Mouse (Mus musculus): ENCODE data around the gene Mmp24. TPM values are rescaled to one million over a fixed set of nuclear protein-coding genes. Genes with fewer than 3 reads are reported as not detected.

Gene Mmp24
- polyA plus RNA-seq (2012; rRNA removed): under 0.01 and 0.01 TPM in 2 replicates

GRCm38 (mm10) chr2:155774927-155775684 lies at the start of gene Mmp24:
Gene Mmp24, plus strand, starts transcription at chr2:155775342.

GRCm38 (mm10) chr2:155729158-155729645 lies 45.9 kb upstream of the Mmp24 start, which contains the start of gene Edem2:
Gene Edem2, minus strand, starts transcription at chr2:155729475.

DNA sequence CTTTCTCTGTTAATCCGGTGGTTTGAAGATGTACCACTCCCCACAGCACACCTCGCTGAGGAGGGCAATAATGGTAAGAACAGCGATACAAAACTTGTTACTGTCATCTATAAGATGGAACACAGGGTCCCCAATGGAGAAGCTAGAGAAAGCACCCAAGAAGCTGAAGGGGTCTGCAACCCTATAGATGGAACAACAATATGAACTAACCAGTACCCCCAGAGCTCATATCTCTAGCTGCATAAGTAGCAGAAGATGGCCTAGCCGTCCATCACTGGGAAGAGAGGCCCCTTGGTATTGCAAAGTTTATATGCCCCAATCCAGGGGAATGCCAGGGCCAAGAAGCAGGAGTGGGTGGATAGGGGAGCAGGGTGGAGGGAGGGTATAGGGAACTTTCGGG lies 39.4 kb upstream of the Mmp24 start, which contains the start of gene Gm17581:
TSS of gene Gm17581 (minus strand) at position 101 of the 400 bp plus-strand sequence.

DNA sequence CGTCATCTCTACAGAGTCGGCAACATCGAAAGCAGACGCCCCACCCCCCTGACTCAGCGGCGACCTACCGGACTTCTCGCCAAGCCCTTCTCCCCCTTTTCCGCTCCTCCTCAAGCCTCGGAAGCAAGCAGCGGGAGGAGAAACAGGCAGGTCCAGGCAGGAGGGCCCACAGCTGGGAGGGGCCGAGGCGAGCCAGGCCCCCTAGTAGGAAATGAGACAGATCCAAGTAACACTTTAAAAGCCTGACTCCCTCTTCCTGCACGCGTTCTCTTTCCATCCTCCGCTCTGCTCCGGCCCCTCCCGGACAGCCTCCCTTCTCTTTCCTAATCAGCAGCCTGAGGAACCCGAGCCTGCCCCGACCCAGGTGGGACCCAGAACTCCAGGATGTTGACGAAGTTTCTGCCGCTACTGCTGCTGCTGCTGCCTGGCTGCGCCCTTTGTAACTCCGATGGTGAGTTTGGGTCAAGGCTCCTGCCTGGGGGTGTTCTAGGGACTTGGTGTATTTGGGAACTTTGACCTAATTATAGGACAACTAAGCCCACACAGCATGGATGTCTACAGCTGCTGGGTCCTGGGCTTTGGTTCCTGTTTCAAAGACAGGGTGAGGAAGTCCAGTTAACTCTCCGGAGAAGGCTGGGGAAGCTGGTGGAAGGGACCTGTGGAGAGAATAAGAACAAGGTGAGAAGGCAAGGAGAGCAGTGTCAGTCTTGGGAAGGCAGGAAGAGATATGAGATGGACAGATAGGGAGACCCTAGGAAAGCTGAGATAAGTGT lies 23.9 kb upstream of the Mmp24 start, which contains the start of gene Procr:
TSS of gene Procr (plus strand) at position 104 of the 773 bp plus-strand sequence.

GRCm38 (mm10) chr2:155819392-155819448 lies 44.1 kb downstream of the Mmp24 start, which contains the start of gene BC029722:
Gene BC029722, minus strand, starts transcription at chr2:155819426.

DNA sequence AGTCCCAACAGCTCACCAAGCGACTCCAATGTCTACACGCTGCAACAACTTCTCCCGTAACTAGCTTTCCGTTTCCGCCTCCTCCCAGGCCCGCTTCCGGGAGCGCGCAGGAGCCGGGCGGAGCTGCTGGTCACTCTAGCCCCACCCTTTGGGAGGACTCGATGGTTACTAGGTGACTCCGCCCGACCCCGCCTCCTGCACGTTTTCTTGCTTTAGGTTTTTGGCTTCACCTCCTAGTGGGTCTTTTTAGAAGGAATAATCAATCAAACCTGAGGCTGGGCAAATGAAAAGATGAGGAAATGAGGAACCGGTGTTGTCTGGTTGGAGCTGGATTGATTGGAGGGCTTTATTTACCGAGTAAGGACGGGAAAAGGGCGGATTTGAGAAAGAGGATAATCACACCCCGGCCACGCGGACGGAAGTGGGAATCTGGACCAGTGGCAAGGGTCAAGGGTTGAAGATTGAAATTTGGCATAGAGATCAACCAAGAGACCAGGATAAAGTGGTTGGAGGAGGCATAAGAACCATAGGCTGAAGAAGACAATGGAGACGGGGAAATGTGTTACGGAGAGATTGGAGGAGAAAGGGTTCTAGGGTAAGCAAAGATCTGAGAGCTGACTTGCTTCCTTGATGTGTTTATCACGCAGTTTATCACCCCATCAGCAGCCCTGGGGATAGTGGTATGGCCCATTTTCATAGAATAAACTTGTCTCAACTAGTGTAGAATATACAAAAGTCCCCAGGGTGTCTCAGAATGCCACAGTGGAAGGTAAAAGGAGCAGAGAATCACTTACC lies 51.7 kb downstream of the Mmp24 start, which contains the start of gene Eif6:
TSS of gene Eif6 (minus strand) at position 296 of the 795 bp plus-strand sequence.

DNA sequence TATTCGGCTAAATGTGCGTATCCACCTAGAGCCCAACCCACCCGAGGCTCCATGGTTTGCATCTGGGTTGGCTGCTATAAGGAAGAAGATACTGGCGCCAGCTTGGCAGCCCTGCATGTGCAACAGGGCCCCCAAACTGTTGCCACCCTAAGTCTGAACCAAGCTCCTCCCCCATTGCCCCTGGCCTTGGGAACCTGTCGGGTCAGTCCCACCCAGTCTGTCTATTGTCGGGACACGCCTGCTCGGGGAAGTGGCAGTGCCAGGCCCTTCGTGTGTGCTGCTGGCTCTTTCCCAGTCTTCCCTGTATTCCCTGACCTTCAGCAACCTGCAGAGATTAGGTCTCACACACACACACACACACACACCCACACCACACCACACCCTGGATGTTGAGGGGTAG lies 59.6 kb downstream of the Mmp24 start, which contains the start of gene Fam83c:
TSS of gene Fam83c (minus strand) at position 123 of the 400 bp plus-strand sequence.

Other genes starting within 250 kb of the Mmp24 start
- 35.3 and 39.8 TPM in 2 replicates for gene Gss, start 182.5 kb upstream of the Mmp24 start, polyA plus RNA-seq (2012; rRNA removed)
- gene Myh7b, start 164.1 kb upstream of the Mmp24 start, polyA plus RNA-seq (2012; rRNA removed): 2.7 and 3.5 TPM in 2 replicates
- gene Trpc4ap, start 83.0 kb upstream of the Mmp24 start, polyA plus RNA-seq (2012; rRNA removed): 34.3 and 36.2 TPM in 2 replicates
- 12.3 and 13.8 TPM in 2 replicates for gene Edem2, start 45.9 kb upstream of the Mmp24 start, polyA plus RNA-seq (2012; rRNA removed)
- gene Gm17581, start 39.5 kb upstream of the Mmp24 start, polyA plus RNA-seq (2012; rRNA removed): not detected in 2 replicates
- 0.86 and 0.93 TPM in 2 replicates for gene Procr, start 24.2 kb upstream of the Mmp24 start, polyA plus RNA-seq (2012; rRNA removed)
- gene BC029722, start 44.1 kb downstream of the Mmp24 start, polyA plus RNA-seq (2012; rRNA removed): 3.4 and 4.2 TPM in 2 replicates
- gene Eif6, start 51.6 kb downstream of the Mmp24 start, polyA plus RNA-seq (2012; rRNA removed): 65.8 and 66.0 TPM in 2 replicates
- gene Fam83c, start 59.5 kb downstream of the Mmp24 start, polyA plus RNA-seq (2012; rRNA removed): under 0.01 TPM in 1 of 2 replicates, not detected in the other
- 17.9 and 20.4 TPM in 2 replicates for gene Uqcc1, start 155.0 kb downstream of the Mmp24 start, polyA plus RNA-seq (2012; rRNA removed)
- gene Gm15557, start 165.4 kb downstream of the Mmp24 start, polyA plus RNA-seq (2012; rRNA removed): not detected in 2 replicates
- gene Gdf5, start 170.0 kb downstream of the Mmp24 start, polyA plus RNA-seq (2012; rRNA removed): 0.01 TPM in 2 replicates
- 9.0 and 9.3 TPM in 2 replicates for gene Cep250, start 181.1 kb downstream of the Mmp24 start, polyA plus RNA-seq (2012; rRNA removed)
- 1.4 and 1.9 TPM in 2 replicates for gene 6430550D23Rik, start 232.6 kb downstream of the Mmp24 start, polyA plus RNA-seq (2012; rRNA removed)
- gene Ergic3, start 232.7 kb downstream of the Mmp24 start, polyA plus RNA-seq (2012; rRNA removed): 69.8 and 77.6 TPM in 2 replicates